Mouse (Mus musculus) NIH3T3 (cell line): ENCODE data around the gene Vangl2.
A peak's percentile ranks its signal among the peaks of the same experiment; 100 is the strongest.
"Not testable (repeated sequence)": the region's sequence is repeated elsewhere in the genome, so short reads cannot be mapped to it uniquely, and the experiment has no call there.

Experiments
- DNase-seq: peaks from one replicate; pipeline ENCODE4 v3.0.0-alpha.2; 2012; ENCODE audit warnings: low read depth

The Vangl2 gene

GRCm38 (mm10) chr1:172001665-172002064 is 26.6 kb downstream of the Vangl2 start:
- DNase-seq, result no peak

DNA sequence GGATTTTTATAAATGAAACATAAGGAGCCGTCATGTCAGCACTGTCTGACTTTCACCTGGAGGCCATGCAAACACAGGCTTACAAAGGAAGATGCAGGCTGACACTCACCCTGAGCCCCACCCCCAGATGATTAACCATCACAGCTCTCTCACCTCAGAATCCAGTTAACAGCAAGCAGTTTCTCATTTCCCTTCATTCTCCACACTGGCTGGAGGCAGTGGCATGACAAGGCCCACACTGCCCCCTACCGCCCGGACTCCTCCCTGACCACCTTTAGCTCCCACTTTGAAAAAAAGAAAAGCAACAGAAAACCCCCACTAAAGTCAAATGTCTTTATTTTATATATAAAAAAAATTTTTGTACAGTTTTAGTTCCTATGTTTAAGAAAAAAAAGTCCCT is 27.6 kb downstream of the Vangl2 start:
- DNase-seq, result peak; percentile 75

GRCm38 (mm10) chr1:171998820-171999597 is 29.2 kb downstream of the Vangl2 start:
- DNase-seq, result no peak

DNA sequence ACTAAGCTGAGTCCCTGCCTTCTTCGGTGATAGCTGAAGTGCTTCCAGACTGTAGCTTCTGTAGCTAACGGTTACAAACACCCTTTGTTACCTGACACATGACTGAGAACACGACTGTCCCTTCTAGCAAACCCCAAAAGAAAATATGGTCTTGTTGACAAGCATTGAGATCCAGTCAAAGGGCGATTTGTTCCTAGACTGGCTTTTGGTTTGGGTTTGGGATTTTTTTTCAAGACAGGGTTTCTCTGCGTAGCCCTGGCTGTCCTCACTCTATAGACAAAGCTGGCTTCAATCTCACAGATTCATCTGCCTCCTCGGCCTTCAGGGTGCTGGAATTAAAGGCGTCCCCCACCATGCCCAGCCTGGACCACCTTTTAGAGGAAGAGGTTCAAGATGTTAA is 31.5 kb downstream of the Vangl2 start:
- DNase-seq, result no peak

- no peak for DNase-seq
These were observed 33.1 kb downstream of the Vangl2 start for GRCm38 (mm10) chr1:171994918-171995715.

DNA sequence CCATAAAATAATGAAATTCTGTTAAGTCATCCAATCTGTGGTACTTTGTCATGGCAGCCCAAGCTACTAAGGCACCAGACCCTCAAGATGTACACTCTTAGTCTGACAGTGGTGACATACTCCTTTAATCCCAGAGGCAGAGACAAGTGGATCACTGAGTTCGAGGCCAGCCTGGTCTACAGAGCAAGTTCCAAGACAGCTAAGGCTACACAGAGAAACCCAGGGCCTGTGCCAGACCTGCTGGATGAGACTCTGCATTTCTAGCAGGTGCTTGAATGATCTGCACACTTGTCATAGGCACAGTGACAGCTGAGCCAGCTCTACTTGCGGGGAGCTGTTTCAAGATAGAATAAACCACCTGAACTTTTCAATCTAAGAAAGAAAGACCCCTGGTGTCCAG is 33.7 kb downstream of the Vangl2 start:
- no peak for DNase-seq

DNA sequence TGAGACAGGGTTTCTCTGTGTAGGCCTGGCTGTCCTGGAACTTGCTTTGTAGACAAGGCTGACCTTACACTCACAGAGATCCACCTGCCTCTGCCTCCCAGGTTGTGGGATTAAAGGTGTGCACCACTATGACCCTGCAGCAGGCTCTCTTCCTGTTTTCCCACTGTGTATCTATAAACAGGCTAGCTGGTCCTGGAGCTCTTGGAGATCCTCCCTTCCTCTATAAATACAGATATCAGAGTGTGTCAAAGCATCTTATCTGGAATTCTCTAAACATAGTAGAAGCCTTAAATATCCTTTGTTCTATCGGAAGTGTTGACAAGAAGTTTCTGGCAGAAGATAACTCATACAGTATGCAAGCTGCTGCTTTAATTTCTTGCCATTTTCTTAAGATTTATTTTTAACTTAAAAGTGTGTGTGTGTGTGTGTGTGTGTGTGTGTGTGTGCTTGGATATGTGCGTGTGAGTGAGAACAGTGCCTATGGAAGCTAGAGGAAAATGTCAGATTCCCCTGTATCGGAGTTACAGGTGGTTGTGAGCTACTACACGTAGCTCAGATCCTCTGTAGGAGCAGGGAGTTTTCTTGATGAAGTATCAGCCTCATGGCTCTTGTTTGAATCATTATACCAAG is 35.2 kb downstream of the Vangl2 start:
- no peak for DNase-seq

DNA sequence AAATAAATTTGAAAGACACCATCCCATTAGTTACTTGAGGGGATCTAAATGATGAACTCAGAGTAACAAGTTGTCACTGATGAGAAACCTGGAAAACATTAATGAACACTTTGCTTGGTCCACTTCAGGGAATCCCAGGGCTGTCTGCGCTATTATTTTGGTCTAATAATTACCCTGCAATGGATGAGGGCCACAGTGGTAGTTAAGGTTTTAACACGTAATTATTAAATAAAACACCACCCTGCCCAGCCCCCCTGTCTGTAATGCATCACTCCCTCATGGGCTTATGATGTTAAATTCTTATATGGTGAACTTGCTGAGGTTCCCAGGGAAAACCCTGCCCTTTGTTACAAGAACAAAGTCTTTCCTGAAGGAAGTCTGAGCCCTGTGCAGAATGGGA is 36.4 kb downstream of the Vangl2 start:
- DNase-seq, result no peak

DNA sequence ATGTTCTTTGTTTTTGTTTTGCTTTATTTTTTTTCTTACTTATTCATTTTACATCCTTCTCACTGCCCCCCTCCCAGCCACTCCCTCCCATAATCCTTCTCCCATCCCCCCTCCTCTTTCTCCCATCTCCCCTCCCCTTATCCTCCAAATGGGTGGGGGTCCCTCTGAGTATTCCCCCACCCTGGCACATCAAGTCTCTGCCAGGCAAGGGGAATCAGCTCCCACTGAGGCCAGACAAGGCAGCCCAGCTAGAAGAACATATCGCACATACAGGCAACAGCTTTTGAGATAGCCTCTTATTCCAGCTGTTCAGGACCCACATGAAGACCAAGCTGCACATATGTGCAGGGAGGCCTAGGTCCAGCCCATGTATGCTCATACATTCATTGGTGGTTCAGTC is 44.1 kb downstream of the Vangl2 start:
- DNase-seq, result no peak

DNA sequence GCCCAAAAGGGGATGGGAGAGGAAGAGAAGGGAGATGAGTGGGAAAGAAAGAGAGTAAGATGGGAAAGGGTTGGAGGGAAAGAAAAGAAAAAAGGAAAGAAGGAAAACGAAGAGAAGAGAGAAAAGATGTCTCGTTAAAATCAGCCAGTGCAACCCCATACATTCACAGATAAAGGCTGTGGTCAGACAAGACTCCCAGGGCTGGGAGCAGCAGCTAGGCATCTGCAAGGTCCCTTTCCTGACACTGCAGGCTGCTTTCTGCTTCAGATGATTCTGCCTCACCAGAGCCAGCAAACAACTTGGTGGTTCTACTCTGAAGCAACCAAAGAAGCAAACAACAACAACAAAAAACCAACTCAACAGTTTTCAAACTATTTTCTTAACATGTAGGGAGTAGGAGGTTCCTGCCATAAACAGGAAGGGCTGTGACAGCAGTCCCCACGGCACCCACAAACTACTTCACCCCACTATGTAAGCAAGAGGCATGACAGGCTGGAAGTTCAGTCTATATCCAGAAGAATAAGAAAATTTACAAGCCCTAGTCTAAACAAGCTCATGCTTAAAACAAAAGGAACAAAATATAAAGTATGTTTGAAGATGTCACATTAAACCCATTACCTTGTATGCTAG is 44.8 kb downstream of the Vangl2 start:
- no peak for DNase-seq

DNA sequence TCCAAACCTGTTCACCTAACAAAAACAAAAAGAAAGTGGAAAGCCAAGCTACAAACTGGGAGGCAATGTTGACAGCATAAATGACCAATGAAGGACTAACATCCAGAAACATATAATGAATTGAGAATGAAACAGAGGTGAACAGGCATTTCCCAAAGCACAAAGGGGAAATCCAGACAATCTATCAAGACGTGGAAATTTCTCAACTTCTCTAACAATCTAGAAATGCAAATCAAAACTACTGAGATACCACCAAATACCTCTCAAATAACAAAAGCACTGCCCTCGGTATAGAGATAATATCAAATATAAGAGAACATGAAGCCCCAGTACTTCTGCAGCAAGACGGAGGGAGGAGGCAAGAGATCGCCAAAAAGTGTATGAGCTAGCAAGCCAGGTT is 45.5 kb downstream of the Vangl2 start:
- DNase-seq, result no peak

DNA sequence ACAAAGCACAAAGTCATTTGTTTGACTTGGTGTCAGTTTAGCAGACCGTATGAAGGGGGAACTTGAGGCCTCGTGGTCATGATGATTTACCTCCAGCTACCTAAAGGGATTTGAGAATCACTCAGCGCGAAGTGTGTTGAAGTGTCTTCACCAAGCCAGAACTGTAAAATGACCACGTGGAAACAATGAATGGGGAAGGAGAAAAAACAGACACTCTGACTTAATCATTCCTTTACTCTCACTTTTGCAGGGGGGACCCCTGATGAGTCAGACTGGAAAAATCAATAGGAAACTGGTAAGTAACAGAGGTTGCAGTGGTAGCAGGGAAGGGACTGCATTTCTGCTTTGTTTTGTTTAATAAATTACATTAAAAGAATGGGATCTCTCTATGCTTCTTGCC is 46.1 kb downstream of the Vangl2 start:
- no peak for DNase-seq

DNA sequence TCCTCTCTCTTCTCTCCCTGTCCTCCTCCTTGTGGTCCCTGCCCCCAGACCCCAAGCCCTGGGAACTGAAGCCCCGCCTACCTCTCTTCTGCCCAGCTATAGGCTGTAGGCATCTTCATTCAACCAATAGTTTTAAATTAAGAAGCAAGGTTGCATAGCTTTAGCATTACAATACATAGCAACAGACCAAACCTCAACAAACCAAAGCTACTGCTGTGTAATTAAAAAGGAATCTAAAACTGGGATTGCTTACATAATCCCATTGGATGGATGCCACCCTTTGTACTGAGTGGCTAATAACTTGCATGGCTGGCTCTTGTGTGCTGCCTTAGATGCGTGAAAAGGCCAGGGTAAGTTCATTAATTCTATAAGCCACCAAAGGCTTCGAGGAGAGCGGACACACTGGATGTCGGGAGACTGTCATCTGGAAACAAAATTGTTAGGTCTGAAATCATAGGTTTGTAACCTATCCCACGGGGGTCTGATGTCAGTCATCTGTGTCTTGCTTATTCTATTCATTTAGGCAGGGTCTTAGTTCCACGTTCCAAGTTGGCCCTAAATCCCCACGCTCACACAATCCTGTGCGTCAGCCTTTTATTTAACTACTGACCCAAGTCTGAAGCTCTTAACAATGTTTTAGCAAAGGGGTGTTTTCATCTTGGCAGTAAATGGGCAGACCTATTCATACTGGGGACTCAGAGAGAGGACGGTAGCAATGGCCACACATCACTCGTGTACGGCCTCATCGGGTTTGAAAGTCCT is 48.1 kb downstream of the Vangl2 start:
- DNase-seq, result peak; percentile 10

- no peak for DNase-seq
These were observed 50.4 kb downstream of the Vangl2 start for GRCm38 (mm10) chr1:171977891-171978290.

- no peak for DNase-seq
These were observed 51.3 kb downstream of the Vangl2 start for GRCm38 (mm10) chr1:171976826-171977539.

DNA sequence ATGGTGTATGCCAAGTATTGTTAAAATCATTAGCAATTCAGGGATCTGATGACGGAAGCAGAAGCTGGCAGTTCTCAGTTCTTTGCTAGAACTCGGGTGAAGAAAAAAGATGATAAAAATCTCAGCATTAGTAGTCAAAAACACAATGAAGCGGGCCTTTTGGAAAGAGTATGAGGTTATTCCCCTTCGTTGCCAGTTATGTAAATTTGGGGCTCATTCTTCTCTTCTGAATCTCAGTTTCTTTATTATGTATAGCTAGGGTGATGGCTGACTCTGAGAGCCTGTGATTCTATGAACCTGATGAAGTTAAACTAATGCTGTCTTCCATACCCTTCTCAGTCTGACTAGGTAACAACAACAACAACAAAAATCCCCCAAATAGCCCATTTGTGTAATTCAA is 52.4 kb downstream of the Vangl2 start:
- no peak for DNase-seq

DNA sequence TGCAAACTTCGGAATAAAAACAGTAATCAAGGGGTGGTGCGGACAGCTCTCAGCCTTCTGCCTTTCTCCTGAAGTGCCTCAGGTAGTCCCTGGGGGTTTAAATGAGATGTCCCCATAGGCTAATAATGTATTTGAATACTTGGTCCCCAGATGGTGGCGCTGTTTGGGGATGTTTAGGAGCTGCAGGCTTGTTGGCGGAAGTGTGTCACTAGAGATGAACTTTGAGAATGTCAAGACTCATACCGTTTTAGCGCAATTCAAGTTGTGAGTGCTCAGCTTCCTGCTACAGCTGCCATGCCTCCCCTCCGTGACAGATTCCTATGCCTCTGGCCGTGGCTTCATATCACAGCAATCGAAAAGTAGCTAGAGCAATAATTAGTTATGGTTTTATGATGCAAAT is 52.9 kb downstream of the Vangl2 start:
- DNase-seq, result no peak

GRCm38 (mm10) chr1:171974361-171974760 is 53.9 kb downstream of the Vangl2 start:
- DNase-seq, result not testable (repeated sequence)

- no peak for DNase-seq
These were observed 57.2 kb downstream of the Vangl2 start for GRCm38 (mm10) chr1:171970854-171971586.

- no peak for DNase-seq
These were observed 59.0 kb downstream of the Vangl2 start for GRCm38 (mm10) chr1:171969221-171969620.
